Mouse (Mus musculus): Measurements from ENCODE around the gene Fpgt. TPM values are rescaled to one million over a fixed set of nuclear protein-coding genes. Genes with fewer than 3 reads are reported as not detected.

Gene Fpgt
- 18.1 and 20.4 TPM in 2 replicates for polyA plus RNA-seq (2015; fragmentation: Nextera tagmentation; extraction: Ambion mirVana)

GRCm38 (mm10) chr3:155093116-155093956 is at the start of gene Fpgt, which contains the start of gene Lrriq3:
TSS of gene Fpgt (minus strand) at chr3:155093403.
TSS of gene Lrriq3 (plus strand) at chr3:155093434.
- H3K4me1 ChIP-seq (replicated peaks): peaks cover 11% of the 10 kb centered on the region
- ATAC-seq (ENCODE audit: low FRiP score): peak; percentile 100

GRCm38 (mm10) chr3:155141047-155141446 is 47.8 kb upstream of the Fpgt start:
- Histone ChIP-seq H3K4me2 (no peak overlapping the region), H3K4me3 (no peak overlapping the region), H3K4me1 (replicated peaks) (no peaks in the 10 kb centered on the region), H3K36me3 (no peaks in the 10 kb centered on the region), H3K9ac (no peak overlapping the region), H3K27ac (no peak overlapping the region), H3K27me3 (no peaks in the 10 kb centered on the region), H3K9me3 (no peaks in the 10 kb centered on the region)
- ATAC-seq (ENCODE audit: low FRiP score): no peak
- 91% methylated on average over 11 of the region's 11 CpGs for WGBS

More at GRCm38 (mm10) chr3:155093116-155093956, at the start of gene Fpgt, which contains the start of gene Lrriq3:
- no peaks in the 10 kb centered on the region for H3K27me3 ChIP-seq
- H3K27ac ChIP-seq: peak within 1 kb of the TSS; percentile 92
- H3K9me3 ChIP-seq: no peaks in the 10 kb centered on the region
- WGBS: under 1% methylated on average over 46 of the region's 47 CpGs
- H3K36me3 ChIP-seq: no peaks in the 10 kb centered on the region; the same call in 1 of the 2 replicates
- H3K9ac ChIP-seq: peak within 1 kb of the TSS; percentile 78
- H3K4me2 ChIP-seq: peak within 1 kb of the TSS; percentile 67
- H3K4me3 ChIP-seq: peak within 1 kb of the TSS; percentile 62

GRCm38 (mm10) chr3:155137737-155138136 is 44.5 kb upstream of the Fpgt start:
- no peak for ATAC-seq (ENCODE audit: low FRiP score)
- Histone ChIP-seq H3K9ac (no peak overlapping the region), H3K27me3 (no peaks in the 10 kb centered on the region), H3K27ac (no peak overlapping the region), H3K36me3 (no peaks in the 10 kb centered on the region), H3K4me2 (no peak overlapping the region), H3K4me3 (no peak overlapping the region), H3K9me3 (no peaks in the 10 kb centered on the region), H3K4me1 (replicated peaks) (no peaks in the 10 kb centered on the region)
- 89% methylated on average over 5 of the region's 5 CpGs for WGBS

GRCm38 (mm10) chr3:155105957-155106356 is 12.8 kb upstream of the Fpgt start:
- Histone ChIP-seq H3K9ac (no peak overlapping the region), H3K27ac (no peak overlapping the region), H3K9me3 (no peaks in the 10 kb centered on the region), H3K4me3 (no peak overlapping the region), H3K4me1 (replicated peaks) (no peaks in the 10 kb centered on the region), H3K27me3 (no peaks in the 10 kb centered on the region), H3K36me3 (no peaks in the 10 kb centered on the region), H3K4me2 (no peak overlapping the region)
- ATAC-seq (ENCODE audit: low FRiP score): no peak
- WGBS: 92% methylated on average over 1 of the region's 1 CpGs

- H3K4me2 ChIP-seq: no peak overlapping the region
- H3K9me3 ChIP-seq: no peaks in the 10 kb centered on the region
- ATAC-seq (ENCODE audit: low FRiP score): no peak
- no peaks in the 10 kb centered on the region for H3K27me3 ChIP-seq
- H3K4me3 ChIP-seq: no peak overlapping the region
- no peaks in the 10 kb centered on the region for H3K36me3 ChIP-seq
- H3K4me1 ChIP-seq (replicated peaks): no peaks in the 10 kb centered on the region
- H3K9ac ChIP-seq: no peak overlapping the region
- 86% methylated on average over 1 of the region's 1 CpGs for WGBS
- H3K27ac ChIP-seq: no peak overlapping the region
These were observed 6.1 kb upstream of the Fpgt start for GRCm38 (mm10) chr3:155099266-155099665.

- peaks cover 8% of the 10 kb centered on the region for H3K36me3 ChIP-seq
- H3K4me2 ChIP-seq: peak overlapping the region; percentile 67
- peak overlapping the region; percentile 62 for H3K4me3 ChIP-seq
- no peak overlapping the region for H3K9ac ChIP-seq
- peaks cover 11% of the 10 kb centered on the region for H3K4me1 ChIP-seq (replicated peaks)
- no peak overlapping the region for H3K27ac ChIP-seq
- 97% methylated on average over 6 of the region's 6 CpGs for WGBS
- no peaks in the 10 kb centered on the region for H3K9me3 ChIP-seq
- no peak for ATAC-seq (ENCODE audit: low FRiP score)
- H3K27me3 ChIP-seq: no peaks in the 10 kb centered on the region
These were observed 1.1 kb downstream of the Fpgt start for GRCm38 (mm10) chr3:155092081-155092480.

GRCm38 (mm10) chr3:155077908-155078307 is 15.3 kb downstream of the Fpgt start:
- Histone ChIP-seq H3K4me1 (replicated peaks) (no peaks in the 10 kb centered on the region), H3K4me3 (no peak overlapping the region), H3K4me2 (no peak overlapping the region), H3K27me3 (no peaks in the 10 kb centered on the region), H3K36me3 (no peaks in the 10 kb centered on the region), H3K27ac (no peak overlapping the region), H3K9me3 (no peaks in the 10 kb centered on the region), H3K9ac (no peak overlapping the region)
- ATAC-seq (ENCODE audit: low FRiP score): no peak
- WGBS: 85% methylated on average over 4 of the region's 4 CpGs

GRCm38 (mm10) chr3:155059449-155059822 is 33.8 kb downstream of the Fpgt start:
- no peak for ATAC-seq (ENCODE audit: low FRiP score)
- no peak overlapping the region for H3K4me2 ChIP-seq
- H3K9ac ChIP-seq: no peak overlapping the region
- no peaks in the 10 kb centered on the region for H3K36me3 ChIP-seq
- no peaks in the 10 kb centered on the region for H3K4me1 ChIP-seq (replicated peaks)
- H3K9me3 ChIP-seq: no peaks in the 10 kb centered on the region
- no peak overlapping the region for H3K4me3 ChIP-seq
- no peaks in the 10 kb centered on the region for H3K27me3 ChIP-seq
- no peak overlapping the region for H3K27ac ChIP-seq

GRCm38 (mm10) chr3:155058800-155059448 is 34.3 kb downstream of the Fpgt start:
- H3K4me1 ChIP-seq (replicated peaks): no peaks in the 10 kb centered on the region
- H3K9me3 ChIP-seq: no peaks in the 10 kb centered on the region
- H3K27me3 ChIP-seq: no peaks in the 10 kb centered on the region
- 86% methylated on average over 6 of the region's 6 CpGs for WGBS
- H3K4me3 ChIP-seq: no peak overlapping the region
- H3K36me3 ChIP-seq: no peaks in the 10 kb centered on the region
- ATAC-seq (ENCODE audit: low FRiP score): no peak
- H3K27ac ChIP-seq: no peak overlapping the region
- H3K4me2 ChIP-seq: no peak overlapping the region
- no peak overlapping the region for H3K9ac ChIP-seq

- Histone ChIP-seq H3K27me3 (no peaks in the 10 kb centered on the region), H3K9me3 (no peaks in the 10 kb centered on the region), H3K4me2 (no peak overlapping the region), H3K36me3 (no peaks in the 10 kb centered on the region), H3K9ac (no peak overlapping the region), H3K27ac (no peak overlapping the region), H3K4me1 (replicated peaks) (no peaks in the 10 kb centered on the region), H3K4me3 (no peak overlapping the region)
- ATAC-seq (ENCODE audit: low FRiP score): no peak
These were observed 35.6 kb downstream of the Fpgt start for GRCm38 (mm10) chr3:155057566-155057965.

GRCm38 (mm10) chr3:155056606-155057005 is 36.6 kb downstream of the Fpgt start:
- Histone ChIP-seq H3K9ac (no peak overlapping the region), H3K36me3 (no peaks in the 10 kb centered on the region), H3K4me1 (replicated peaks) (no peaks in the 10 kb centered on the region), H3K4me3 (no peak overlapping the region), H3K4me2 (no peak overlapping the region), H3K9me3 (no peaks in the 10 kb centered on the region), H3K27ac (no peak overlapping the region), H3K27me3 (no peaks in the 10 kb centered on the region)
- no peak for ATAC-seq (ENCODE audit: low FRiP score)

GRCm38 (mm10) chr3:155055231-155055916 is 37.8 kb downstream of the Fpgt start, which contains the start of gene Tnni3k:
TSS of gene Tnni3k (minus strand) at chr3:155055407.
- no peaks in the 10 kb centered on the region for H3K36me3 ChIP-seq
- H3K4me3 ChIP-seq: no peak within 1 kb of the TSS
- no peak within 1 kb of the TSS for H3K27ac ChIP-seq
- no peaks in the 10 kb centered on the region for H3K4me1 ChIP-seq (replicated peaks)
- no peaks in the 10 kb centered on the region for H3K9me3 ChIP-seq
- 80% methylated on average over 6 of the region's 6 CpGs for WGBS
- H3K4me2 ChIP-seq: no peak within 1 kb of the TSS
- ATAC-seq (ENCODE audit: low FRiP score): no peak
- no peak within 1 kb of the TSS for H3K9ac ChIP-seq
- no peaks in the 10 kb centered on the region for H3K27me3 ChIP-seq
